Mouse (Mus musculus) cerebellum, postnatal 25 days (tissue): ENCODE results near the gene Gm2696.

ENCODE experiments used
- DNase-seq, 2 experiments: peaks; one replicate each; pipeline ENCODE4 v3.0.0; 2021; ENCODE audit warnings: mixed read lengths in 2 of 2

Gene Gm2696

GRCm38 (mm10) chr10:77847538-77847937 lies 33.1 kb downstream of the Gm2696 start:
- DNase-seq, result no peak

GRCm38 (mm10) chr10:77852559-77852958 lies 38.1 kb downstream of the Gm2696 start, which contains the start of gene Gm10318:
Gm10318 (plus strand) TSS chr10:77852859.
- DNase-seq, result no peak

- DNase-seq, result no peak
Measured at GRCm38 (mm10) chr10:77861675-77862074, 47.2 kb downstream of the Gm2696 start, which contains the start of gene Gm3285. Gm3285 (plus strand) TSS chr10:77861975.

GRCm38 (mm10) chr10:77864067-77864761 lies 49.7 kb downstream of the Gm2696 start:
- peak; percentile 19 for DNase-seq

GRCm38 (mm10) chr10:77864762-77865143 lies 50.3 kb downstream of the Gm2696 start:
- peak in 1 of 2 experiments; percentile 30 for DNase-seq

- no peak for DNase-seq
Measured at GRCm38 (mm10) chr10:77867546-77867945, 53.1 kb downstream of the Gm2696 start.

GRCm38 (mm10) chr10:77869651-77870050 lies 55.2 kb downstream of the Gm2696 start:
- DNase-seq, result no peak

GRCm38 (mm10) chr10:77878985-77879384 lies 64.5 kb downstream of the Gm2696 start:
- DNase-seq, result peak in 1 of 2 experiments; percentile 45

- no peak for DNase-seq
Measured at GRCm38 (mm10) chr10:77880305-77880704, 65.8 kb downstream of the Gm2696 start.

GRCm38 (mm10) chr10:77882553-77882952 lies 68.1 kb downstream of the Gm2696 start:
- no peak for DNase-seq
